Mouse (Mus musculus) embryo, embryonic 10 days (tissue): ENCODE results near the gene Myadm.
A peak's percentile ranks its signal among the peaks of the same experiment; 100 is the strongest.
"Not testable (repeated sequence)": the region's sequence is repeated elsewhere in the genome, so short reads cannot be mapped to it uniquely, and the experiment has no call there.

Experiments used
- DNase-seq: peaks from one replicate; pipeline ENCODE4 v3.0.0-alpha.2; 2015; ENCODE audit warnings: low spot score

Myadm gene

GRCm38 (mm10) chr7:3288976-3289970 is at the start of gene Myadm, which contains the start of gene Prkcg:
Myadm (plus strand) TSS chr7:3289080.
Prkcg (plus strand) TSS chr7:3289179.
- DNase-seq = peak; percentile 80

DNA sequence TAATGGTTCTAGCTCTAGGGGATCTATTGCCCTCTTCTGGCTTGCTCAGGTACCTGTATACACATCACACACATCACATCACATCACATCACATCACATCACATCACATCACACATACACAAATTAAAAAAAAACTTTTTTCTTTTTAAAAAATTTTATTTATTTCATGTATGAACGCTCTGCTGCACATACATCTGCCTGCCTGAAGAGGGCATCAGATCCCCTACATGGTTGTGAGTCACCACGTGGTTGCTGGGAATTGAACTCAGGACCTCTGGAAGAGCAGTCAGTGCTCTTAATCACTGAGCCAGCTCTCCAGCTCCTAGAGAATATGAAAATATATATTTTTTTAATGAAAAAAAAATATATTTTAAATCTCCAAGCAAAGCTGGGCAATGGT is 49.7 kb upstream of the Myadm start:
- no peak for DNase-seq

DNA sequence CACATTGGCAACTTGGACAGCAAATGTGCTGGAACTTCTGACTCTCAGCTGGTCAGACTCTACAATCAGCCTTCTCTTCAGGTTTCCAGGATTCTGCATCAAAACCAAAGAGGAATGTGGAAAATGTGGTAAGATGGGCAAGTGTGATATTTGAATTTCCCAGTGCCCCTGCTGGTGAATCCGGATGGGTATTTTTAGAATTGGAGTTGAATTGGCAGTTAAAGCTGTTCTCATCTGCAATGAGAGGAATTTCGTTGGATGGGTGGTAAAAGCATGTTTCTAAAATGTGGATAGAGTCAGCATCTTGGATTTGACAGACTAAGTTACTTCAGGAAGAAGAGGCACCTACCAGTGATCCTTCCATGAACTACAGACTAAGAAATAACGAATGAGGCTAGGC is 28.2 kb upstream of the Myadm start:
- DNase-seq = no peak

- DNase-seq = no peak
Measured at GRCm38 (mm10) chr7:3261446-3261845, 27.4 kb upstream of the Myadm start.

DNA sequence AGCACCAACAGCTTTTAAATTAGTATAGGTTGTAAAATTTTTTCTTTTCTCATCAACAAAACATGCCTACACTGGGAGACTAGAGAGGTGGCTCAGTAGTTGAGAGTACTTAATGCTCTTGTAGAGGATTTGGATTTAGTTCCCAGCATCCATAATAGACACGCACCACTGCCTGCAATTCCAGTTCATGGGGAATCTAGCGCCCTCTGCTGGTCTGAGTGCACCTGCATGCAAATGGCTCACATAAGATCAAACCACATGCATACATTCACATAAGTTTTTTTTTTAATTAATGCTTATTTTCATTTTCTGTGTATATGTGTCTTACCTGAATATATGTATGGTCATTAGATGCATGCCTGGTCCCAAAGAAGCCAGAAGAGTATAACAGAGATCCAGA is 26.1 kb upstream of the Myadm start:
- peak; percentile 51 for DNase-seq

- DNase-seq = peak; percentile 41
Measured at GRCm38 (mm10) chr7:3264390-3265022, 24.4 kb upstream of the Myadm start.

DNA sequence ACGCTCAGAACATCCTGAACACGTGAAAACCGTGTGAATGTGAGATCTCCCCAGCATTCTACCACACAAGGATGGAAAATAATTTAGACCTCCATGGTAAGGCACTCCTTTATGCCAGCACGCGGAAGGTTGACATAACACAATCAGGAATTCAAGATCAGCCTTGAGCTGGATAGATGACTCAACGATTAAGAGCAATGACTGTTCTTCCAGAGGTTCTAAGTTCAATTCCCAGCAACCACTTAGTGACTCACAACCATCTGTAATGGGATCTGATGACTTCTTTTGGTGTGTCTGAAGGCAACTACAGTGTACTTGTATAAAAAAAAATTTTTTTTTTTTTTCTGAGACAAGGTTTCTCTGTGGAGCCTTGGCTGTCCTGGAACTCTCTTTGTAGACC is 23.6 kb upstream of the Myadm start:
- no peak for DNase-seq

DNA sequence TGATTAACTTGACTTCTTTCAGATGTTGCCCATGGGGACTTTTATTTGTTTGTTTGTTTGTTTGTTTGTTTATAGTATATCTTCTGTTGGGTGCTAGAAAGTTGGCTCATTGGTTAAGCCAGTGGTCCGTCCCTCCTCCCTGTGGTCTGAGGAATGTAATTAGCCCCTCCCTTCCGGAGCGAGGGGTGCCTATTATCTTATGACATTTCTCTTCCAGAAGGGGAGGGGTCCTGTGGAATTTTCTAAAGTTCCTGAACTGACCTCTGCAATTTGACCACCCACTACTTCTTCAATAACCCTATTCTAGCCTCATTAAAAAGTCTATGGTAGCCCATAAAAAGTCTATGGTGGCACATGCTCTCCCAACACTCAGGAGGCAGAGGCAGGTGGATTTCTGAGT is 21.6 kb upstream of the Myadm start:
- DNase-seq = no peak

DNA sequence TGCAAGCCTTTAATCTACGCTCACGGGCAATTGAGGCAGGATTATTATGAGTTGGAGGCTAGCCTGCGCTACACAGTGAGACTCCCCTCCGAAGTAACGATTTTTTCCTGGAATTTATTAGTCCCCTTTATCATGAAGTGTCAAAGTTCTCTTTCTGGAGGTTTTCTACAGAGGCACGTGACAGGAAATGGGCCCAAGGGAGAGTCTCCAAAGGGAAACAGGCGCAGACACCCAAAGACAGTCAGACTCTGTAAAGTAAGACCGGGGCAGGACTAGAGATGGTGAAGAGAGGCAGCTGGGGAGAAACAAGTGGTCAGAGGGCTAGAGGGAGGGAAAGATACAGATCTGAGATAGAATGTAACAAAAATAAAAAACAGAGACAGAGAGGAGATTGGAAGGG is 21.0 kb upstream of the Myadm start:
- DNase-seq = no peak

GRCm38 (mm10) chr7:3268291-3268690 is 20.6 kb upstream of the Myadm start:
- DNase-seq = no peak

DNA sequence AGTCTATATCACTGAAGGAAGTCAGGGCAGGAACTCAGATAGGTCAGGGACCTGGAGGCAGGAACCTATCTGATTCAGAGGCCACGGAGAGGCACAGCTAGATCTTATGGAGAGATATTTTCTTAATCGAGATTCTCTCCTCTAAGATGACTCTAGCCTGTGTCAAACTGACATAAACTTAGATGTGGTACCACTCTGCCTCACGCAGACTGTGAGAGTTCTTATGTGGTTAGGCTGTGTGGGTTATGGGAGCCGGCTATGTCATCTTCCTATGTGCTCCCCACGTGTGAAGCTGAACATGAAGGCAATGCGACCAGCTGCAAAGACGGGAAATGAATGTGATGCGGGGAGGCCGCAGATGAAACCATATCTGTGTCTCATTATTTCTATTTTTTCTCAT is 16.7 kb upstream of the Myadm start:
- DNase-seq = no peak

- no peak for DNase-seq
Measured at GRCm38 (mm10) chr7:3275455-3276170, 13.3 kb upstream of the Myadm start.

- not testable (repeated sequence) for DNase-seq
Measured at GRCm38 (mm10) chr7:3276781-3277180, 12.1 kb upstream of the Myadm start.

- DNase-seq = no peak
Measured at GRCm38 (mm10) chr7:3280080-3280653, 8.7 kb upstream of the Myadm start.

DNA sequence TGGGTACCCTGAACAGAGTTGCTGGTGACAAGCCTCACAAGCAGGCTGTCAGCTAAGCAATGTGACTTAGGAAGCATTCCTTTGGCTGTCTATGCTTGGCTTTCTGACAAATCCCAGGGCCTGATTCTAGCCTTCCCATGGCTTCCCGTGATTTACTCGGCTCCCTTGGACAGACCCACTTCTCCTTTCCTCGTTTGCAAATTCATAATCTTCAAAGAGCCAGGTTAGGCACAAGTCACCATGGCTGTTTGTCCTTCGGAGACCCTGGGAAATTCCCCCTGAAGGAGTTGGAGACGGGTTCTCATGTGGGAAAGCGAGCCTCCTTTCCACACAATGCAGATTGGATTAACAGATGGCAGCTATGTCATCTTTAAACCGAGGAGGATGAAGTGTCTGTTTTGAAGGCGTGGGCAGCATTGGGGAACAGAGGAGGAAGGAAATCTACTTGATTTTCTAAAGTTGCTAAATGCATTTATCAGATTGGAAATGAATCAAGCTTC is 8.2 kb upstream of the Myadm start:
- DNase-seq = no peak

GRCm38 (mm10) chr7:3281741-3282140 is 7.1 kb upstream of the Myadm start:
- no peak for DNase-seq

DNA sequence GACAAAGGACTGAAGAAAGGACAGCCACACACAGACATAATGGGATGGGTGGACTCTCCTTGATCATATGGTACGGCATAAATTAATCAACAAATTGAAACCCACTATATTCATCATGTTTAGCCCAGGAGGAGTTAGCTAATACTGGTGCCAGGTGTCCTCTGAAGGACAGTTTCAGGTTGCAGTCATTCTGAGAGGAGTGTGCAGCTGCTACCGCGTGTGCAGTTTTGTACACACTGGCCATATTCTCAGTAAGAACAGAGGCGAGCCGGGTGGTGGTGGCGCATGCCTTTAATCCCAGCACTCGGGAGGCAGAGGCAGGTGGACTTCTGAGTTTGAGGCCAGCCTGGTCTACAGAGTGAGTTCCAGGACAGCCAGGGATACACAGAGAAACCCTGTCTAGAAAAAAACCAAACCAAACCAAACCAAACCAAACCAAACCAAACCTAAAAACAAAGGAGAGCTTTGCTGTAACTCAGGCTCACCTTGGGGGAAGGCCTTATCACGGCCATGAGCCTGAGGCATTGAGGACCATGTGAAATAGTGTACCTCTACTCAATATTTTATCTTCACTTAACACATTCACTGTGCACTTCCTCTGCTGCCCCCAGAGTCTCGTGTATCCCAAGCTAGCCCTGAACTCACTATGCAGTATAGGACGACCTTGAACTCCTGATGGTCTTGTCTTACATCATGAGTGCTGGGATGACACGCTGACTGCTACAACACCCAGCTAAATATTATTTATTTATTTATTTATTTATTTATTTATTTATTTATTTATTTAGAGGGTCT is 5.6 kb upstream of the Myadm start:
- DNase-seq = no peak

- DNase-seq = no peak
Measured at GRCm38 (mm10) chr7:3284604-3285003, 4.3 kb upstream of the Myadm start.

DNA sequence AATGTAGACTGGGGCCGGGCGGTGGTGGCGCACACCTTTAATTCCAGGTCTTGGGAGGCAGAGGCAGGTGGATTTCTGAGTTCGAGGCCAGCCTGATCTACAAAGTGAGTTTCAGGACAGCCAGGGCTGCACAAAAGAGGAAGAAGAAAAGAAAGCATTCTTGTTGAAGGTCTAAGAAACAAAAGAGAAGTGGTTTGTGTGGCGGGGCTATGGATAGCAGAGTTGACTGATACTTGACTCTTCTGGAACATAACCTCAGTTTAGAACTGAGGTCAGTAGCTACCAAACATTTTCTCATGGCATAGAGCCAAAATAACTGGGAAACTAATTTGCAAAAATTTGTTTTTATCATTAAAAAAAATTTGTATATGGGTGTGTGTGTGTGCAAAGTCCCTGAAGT is 2.8 kb upstream of the Myadm start:
- DNase-seq = no peak

GRCm38 (mm10) chr7:3287186-3287585 is 1.7 kb upstream of the Myadm start:
- DNase-seq = no peak
